Mouse (Mus musculus) lung, embryonic 16.5 days (tissue): ENCODE data around the gene Slc5a3. TPM values are rescaled to one million over a fixed set of nuclear protein-coding genes. Genes with fewer than 3 reads are reported as not detected.

ENCODE experiments used
- ATAC-seq: fragments of 200-750 bp; cut with Nextera tagmentation; 2 replicates; pipeline ENCODE4 v1.8.0; 2017; ENCODE audit warnings: low read depth, mild to moderate bottlenecking, moderate library complexity
- H3K27ac ChIP-seq: fragments of 300-500 bp; sonication (generic); 2 replicates; pipeline ENCODE4 v1.5.1; 2014; ENCODE audit warnings: mild to moderate bottlenecking, control low read depth, low read length
- H3K27me3 ChIP-seq: fragments of 300-500 bp; sonication (generic); 2 replicates; pipeline ENCODE4 v1.6.1; 2014; ENCODE audit warnings: low read depth, low read length, mixed read lengths; ENCODE audit not compliant: control insufficient read depth, insufficient read depth
- H3K36me3 ChIP-seq: fragments of 300-500 bp; sonication (generic); 2 replicates; pipeline ENCODE4 v1.6.1; 2014; ENCODE audit warnings: low read length; ENCODE audit not compliant: control insufficient read depth, insufficient read depth
- H3K4me1 ChIP-seq: fragments of 300-500 bp; sonication (generic); replicated peaks from 2 replicates; pipeline ENCODE4 v1.6.1; 2014; ENCODE audit warnings: low read length, mixed read lengths; ENCODE audit not compliant: control insufficient read depth, insufficient read depth
- H3K4me2 ChIP-seq: fragments of 300-500 bp; sonication (generic); 2 replicates; pipeline ENCODE4 v1.6.1; 2014; ENCODE audit warnings: low read depth, low read length, control low read depth
- H3K4me3 ChIP-seq: fragments of 300-500 bp; sonication (generic); 2 replicates; pipeline ENCODE4 v1.5.1; 2014; ENCODE audit warnings: mild to moderate bottlenecking, low read length, control low read depth
- H3K9ac ChIP-seq: fragments of 300-500 bp; sonication (generic); 2 replicates; pipeline ENCODE4 v1.6.1; 2014; ENCODE audit warnings: low read length, control low read depth
- H3K9me3 ChIP-seq: fragments of 300-500 bp; sonication (generic); 2 replicates; pipeline ENCODE4 v1.6.1; 2016; ENCODE audit warnings: low read length; ENCODE audit not compliant: control insufficient read depth
- WGBS: fragments of 180-500 bp; shearing (Covaris S2); extraction: QIAGEN DNeasy Blood & Tissue Kit; methylation state at CpG from one replicate; pipeline ENCODE4 v1.1.7; 2014; 5-methylcytosine and 5-hydroxymethylcytosine counted together
- polyA plus RNA-seq: library from polyadenylated mRNA; unstranded; fragments of >200 nt; fragmentation: Nextera tagmentation; extraction: Ambion mirVana; gene quantifications from 2 replicates; pipeline ENCODE4 v1.2.1, GENCODE M21; 2015

The Slc5a3 gene
- polyA plus RNA-seq, 1 experiment from 2014 or later, result 3.8 TPM

GRCm38 (mm10) chr16:92105631-92106030, 47.5 kb downstream of the Slc5a3 start:
- Histone ChIP-seq H3K36me3 (no peaks in the 10 kb centered on the region), H3K9ac (no peak overlapping the region), H3K9me3 (no peaks in the 10 kb centered on the region), H3K4me1 (peaks cover 3% of the 10 kb centered on the region), H3K4me3 (no peak overlapping the region), H3K27ac (no peak overlapping the region), H3K4me2 (no peak overlapping the region), H3K27me3 (no peaks in the 10 kb centered on the region)
- ATAC-seq, result no peak
- WGBS, result 78% methylated on average over 3 of the region's 3 CpGs

GRCm38 (mm10) chr16:92107346-92107745, 49.2 kb downstream of the Slc5a3 start:
- H3K4me1 ChIP-seq, result peaks cover 3% of the 10 kb centered on the region
- no peaks in the 10 kb centered on the region for H3K27me3 ChIP-seq
- H3K27ac ChIP-seq, result no peak overlapping the region
- no peak for ATAC-seq
- H3K4me2 ChIP-seq, result no peak overlapping the region
- no peaks in the 10 kb centered on the region for H3K9me3 ChIP-seq
- H3K9ac ChIP-seq, result no peak overlapping the region
- no peak overlapping the region for H3K4me3 ChIP-seq
- H3K36me3 ChIP-seq, result peaks cover 3% of the 10 kb centered on the region; the same call in 1 of the 2 replicates
- WGBS, result 87% methylated on average over 5 of the region's 5 CpGs

GRCm38 (mm10) chr16:92114706-92115241, 56.7 kb downstream of the Slc5a3 start:
- no peaks in the 10 kb centered on the region for H3K27me3 ChIP-seq
- H3K27ac ChIP-seq, result no peak overlapping the region
- WGBS, result 53% methylated on average over 5 of the region's 5 CpGs
- 0 out of 2 replicates have a peak, but pooled peaks cover 3% of the 10 kb centered on the region for H3K4me1 ChIP-seq
- H3K36me3 ChIP-seq, result peaks cover 3% of the 10 kb centered on the region; the same call in 1 of the 2 replicates
- ATAC-seq, result no peak
- no peak overlapping the region for H3K9ac ChIP-seq
- H3K4me2 ChIP-seq, result no peak overlapping the region
- H3K4me3 ChIP-seq, result no peak overlapping the region
- H3K9me3 ChIP-seq, result no peaks in the 10 kb centered on the region

- Histone ChIP-seq H3K4me3 (no peak overlapping the region), H3K4me2 (no peak overlapping the region), H3K27me3 (no peaks in the 10 kb centered on the region), H3K9ac (no peak overlapping the region), H3K27ac (no peak overlapping the region), H3K36me3 (peaks cover 3% of the 10 kb centered on the region; the same call in 1 of the 2 replicates), H3K4me1 (0 out of 2 replicates have a peak, but pooled peaks cover 3% of the 10 kb centered on the region), H3K9me3 (no peaks in the 10 kb centered on the region)
- ATAC-seq, result no peak
- WGBS, result 37% methylated on average over 19 of the region's 20 CpGs
Measured at GRCm38 (mm10) chr16:92115611-92116421, 57.7 kb downstream of the Slc5a3 start.

GRCm38 (mm10) chr16:92117337-92118209, 59.5 kb downstream of the Slc5a3 start:
- no peaks in the 10 kb centered on the region for H3K27me3 ChIP-seq
- H3K9ac ChIP-seq, result no peak overlapping the region
- no peak overlapping the region for H3K4me3 ChIP-seq
- no peaks in the 10 kb centered on the region for H3K36me3 ChIP-seq
- no peak for ATAC-seq
- H3K4me1 ChIP-seq, result 0 out of 2 replicates have a peak, but pooled peaks cover 3% of the 10 kb centered on the region
- 58% methylated on average over 9 of the region's 9 CpGs for WGBS
- no peaks in the 10 kb centered on the region for H3K9me3 ChIP-seq
- H3K4me2 ChIP-seq, result no peak overlapping the region
- H3K27ac ChIP-seq, result no peak overlapping the region

GRCm38 (mm10) chr16:92119013-92119515, 60.9 kb downstream of the Slc5a3 start:
- Histone ChIP-seq H3K4me1 (0 out of 2 replicates have a peak, but pooled peaks cover 3% of the 10 kb centered on the region), H3K27me3 (no peaks in the 10 kb centered on the region), H3K9ac (no peak overlapping the region), H3K9me3 (no peaks in the 10 kb centered on the region), H3K4me3 (no peak overlapping the region), H3K4me2 (no peak overlapping the region), H3K27ac (no peak overlapping the region), H3K36me3 (no peaks in the 10 kb centered on the region)
- WGBS, result 59% methylated on average over 13 of the region's 13 CpGs
- ATAC-seq, result no peak

- Histone ChIP-seq H3K36me3 (no peaks in the 10 kb centered on the region), H3K4me1 (no peaks in the 10 kb centered on the region), H3K27ac (no peak overlapping the region), H3K4me3 (no peak overlapping the region), H3K27me3 (no peaks in the 10 kb centered on the region), H3K9me3 (peaks cover 5% of the 10 kb centered on the region; the same call in 1 of the 2 replicates), H3K9ac (no peak overlapping the region), H3K4me2 (no peak overlapping the region)
- 76% methylated on average over 17 of the region's 17 CpGs for WGBS
- ATAC-seq, result no peak
Measured at GRCm38 (mm10) chr16:92120899-92121531, 62.9 kb downstream of the Slc5a3 start.

GRCm38 (mm10) chr16:92127226-92127625, 69.1 kb downstream of the Slc5a3 start:
- Histone ChIP-seq H3K9ac (no peak overlapping the region), H3K36me3 (no peaks in the 10 kb centered on the region), H3K4me2 (no peak overlapping the region), H3K27ac (no peak overlapping the region), H3K9me3 (peaks cover 5% of the 10 kb centered on the region; the same call in 1 of the 2 replicates), H3K27me3 (no peaks in the 10 kb centered on the region), H3K4me3 (no peak overlapping the region), H3K4me1 (no peaks in the 10 kb centered on the region)
- WGBS, result 52% methylated on average over 4 of the region's 4 CpGs
- ATAC-seq, result no peak
